Mouse (Mus musculus): ENCODE data around the gene Ntn3. TPM values are rescaled to one million over a fixed set of nuclear protein-coding genes. Genes with fewer than 3 reads are reported as not detected.

Gene Ntn3
- polyA plus RNA-seq, 1 experiment, result 1.3 TPM

DNA sequence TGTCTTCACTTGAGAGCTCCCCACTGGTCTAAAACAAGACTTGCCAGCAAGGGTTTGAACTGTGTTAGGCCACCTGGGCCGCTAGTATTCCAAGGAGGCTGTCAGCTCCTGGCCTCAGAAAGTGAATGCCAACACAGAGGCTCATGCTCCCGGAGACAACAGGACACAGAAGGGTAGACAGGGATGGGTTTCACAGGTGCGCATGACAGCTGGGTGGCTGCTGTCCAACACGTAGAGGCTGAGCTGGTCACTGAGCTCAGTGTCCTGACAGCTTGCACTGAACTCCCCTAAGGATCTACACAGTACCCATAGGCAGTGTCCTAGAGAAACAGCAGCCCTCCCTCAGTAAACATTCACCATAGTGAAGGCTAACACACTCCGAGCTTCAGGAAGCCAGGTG lies 14.2 kb upstream of the Ntn3 start:
- no peaks in the 10 kb centered on the region for H3K27me3 ChIP-seq (ENCODE audit: control insufficient read depth, insufficient read depth, low read length)
- 89% methylated on average over 5 of the region's 5 CpGs for WGBS
- H3K36me3 ChIP-seq (ENCODE audit: control insufficient read depth, insufficient read depth, low read length), result peaks cover 13% of the 10 kb centered on the region
- peaks cover 12% of the 10 kb centered on the region for H3K4me1 ChIP-seq (ENCODE audit: control insufficient read depth, insufficient read depth, insufficient read length, low read length)
- no peak overlapping the region for H3K27ac ChIP-seq (ENCODE audit: insufficient read depth, low read depth, low read length)
- H3K4me3 ChIP-seq (ENCODE audit: low read depth, low read length), result no peak overlapping the region
- TF ChIP-seq POLR2A (IDR thresholded peaks at IDR 0.05; ENCODE audit: low read depth, low read length) (no peak), CTCF (IDR thresholded peaks at IDR 0.05; ENCODE audit: extremely low read depth, insufficient read length, insufficient replicate concordance, low read depth, low read length) (no peak)

DNA sequence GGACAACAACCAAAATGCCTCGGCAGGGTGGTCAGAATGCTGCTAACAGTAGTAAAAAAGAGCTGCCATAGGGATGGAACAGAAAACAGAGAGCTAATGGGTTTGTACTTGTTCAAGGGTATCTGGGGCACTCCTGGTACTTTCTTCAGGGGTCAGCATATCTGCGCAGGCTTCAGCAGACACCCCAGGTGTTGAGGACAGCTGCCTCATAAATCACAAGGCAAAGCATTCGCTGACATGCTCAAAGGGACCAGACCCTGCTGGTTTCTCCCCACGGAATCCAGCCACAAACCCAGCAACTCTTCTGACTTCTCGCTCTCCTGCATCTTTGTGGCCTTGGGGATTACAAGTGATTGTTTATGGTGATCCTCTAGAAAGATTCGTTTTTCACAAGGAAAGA lies 13.3 kb upstream of the Ntn3 start:
- H3K27ac ChIP-seq (ENCODE audit: insufficient read depth, low read depth, low read length), result no peak overlapping the region
- no peak overlapping the region for H3K4me3 ChIP-seq (ENCODE audit: low read depth, low read length)
- WGBS, result 86% methylated on average over 6 of the region's 6 CpGs
- H3K27me3 ChIP-seq (ENCODE audit: control insufficient read depth, insufficient read depth, low read length), result no peaks in the 10 kb centered on the region
- TF ChIP-seq CTCF (IDR thresholded peaks at IDR 0.05; ENCODE audit: extremely low read depth, insufficient read length, insufficient replicate concordance, low read depth, low read length), result no peak
- TF ChIP-seq POLR2A (IDR thresholded peaks at IDR 0.05; ENCODE audit: low read depth, low read length), result no peak
- peaks cover 13% of the 10 kb centered on the region for H3K36me3 ChIP-seq (ENCODE audit: control insufficient read depth, insufficient read depth, low read length)
- H3K4me1 ChIP-seq (ENCODE audit: control insufficient read depth, insufficient read depth, insufficient read length, low read length), result peaks cover 12% of the 10 kb centered on the region

- H3K4me3 ChIP-seq (ENCODE audit: low read depth, low read length), result peak within 1 kb of the TSS; percentile 82
- TF ChIP-seq CTCF (IDR thresholded peaks at IDR 0.05; ENCODE audit: extremely low read depth, insufficient read length, insufficient replicate concordance, low read depth, low read length) (no peak), POLR2A (IDR thresholded peaks at IDR 0.05; ENCODE audit: low read depth, low read length) (peak; percentile 29; the same call in 1 of the 2 replicates)
- H3K4me1 ChIP-seq (ENCODE audit: control insufficient read depth, insufficient read depth, insufficient read length, low read length), result peaks cover 12% of the 10 kb centered on the region
- H3K27ac ChIP-seq (ENCODE audit: insufficient read depth, low read depth, low read length), result peak within 1 kb of the TSS; percentile 30; the same call in 1 of the 2 replicates
- H3K36me3 ChIP-seq (ENCODE audit: control insufficient read depth, insufficient read depth, low read length), result peaks cover 5% of the 10 kb centered on the region
- WGBS, result 2% methylated on average over 41 of the region's 41 CpGs
- H3K27me3 ChIP-seq (ENCODE audit: control insufficient read depth, insufficient read depth, low read length), result no peaks in the 10 kb centered on the region
These were observed 11.4 kb upstream of the Ntn3 start, which contains the start of gene Tedc2 for GRCm38 (mm10) chr17:24220435-24221411. Gene Tedc2 (minus strand): TSS chr17:24220851.

- no peak for TF ChIP-seq POLR2A (IDR thresholded peaks at IDR 0.05; ENCODE audit: low read depth, low read length)
- no peak for TF ChIP-seq CTCF (IDR thresholded peaks at IDR 0.05; ENCODE audit: extremely low read depth, insufficient read length, insufficient replicate concordance, low read depth, low read length)
- no peak overlapping the region for H3K27ac ChIP-seq (ENCODE audit: insufficient read depth, low read depth, low read length)
- H3K27me3 ChIP-seq (ENCODE audit: control insufficient read depth, insufficient read depth, low read length), result no peaks in the 10 kb centered on the region
- H3K4me1 ChIP-seq (ENCODE audit: control insufficient read depth, insufficient read depth, insufficient read length, low read length), result peaks cover 18% of the 10 kb centered on the region
- WGBS, result 85% methylated on average over 4 of the region's 4 CpGs
- no peak overlapping the region for H3K4me3 ChIP-seq (ENCODE audit: low read depth, low read length)
- H3K36me3 ChIP-seq (ENCODE audit: control insufficient read depth, insufficient read depth, low read length), result peaks cover 7% of the 10 kb centered on the region
These were observed 7.5 kb upstream of the Ntn3 start for GRCm38 (mm10) chr17:24216836-24217235.

GRCm38 (mm10) chr17:24213186-24213585 lies 3.9 kb upstream of the Ntn3 start:
- no peak for TF ChIP-seq POLR2A (IDR thresholded peaks at IDR 0.05; ENCODE audit: low read depth, low read length)
- TF ChIP-seq CTCF (IDR thresholded peaks at IDR 0.05; ENCODE audit: extremely low read depth, insufficient read length, insufficient replicate concordance, low read depth, low read length), result no peak
- peak overlapping the region; percentile 23; the same call in 1 of the 2 replicates for H3K27ac ChIP-seq (ENCODE audit: insufficient read depth, low read depth, low read length)
- no peak overlapping the region for H3K4me3 ChIP-seq (ENCODE audit: low read depth, low read length)
- H3K27me3 ChIP-seq (ENCODE audit: control insufficient read depth, insufficient read depth, low read length), result peaks cover 15% of the 10 kb centered on the region
- H3K4me1 ChIP-seq (ENCODE audit: control insufficient read depth, insufficient read depth, insufficient read length, low read length), result peaks cover 23% of the 10 kb centered on the region
- 61% methylated on average over 6 of the region's 6 CpGs for WGBS
- peaks cover 7% of the 10 kb centered on the region for H3K36me3 ChIP-seq (ENCODE audit: control insufficient read depth, insufficient read depth, low read length)

DNA sequence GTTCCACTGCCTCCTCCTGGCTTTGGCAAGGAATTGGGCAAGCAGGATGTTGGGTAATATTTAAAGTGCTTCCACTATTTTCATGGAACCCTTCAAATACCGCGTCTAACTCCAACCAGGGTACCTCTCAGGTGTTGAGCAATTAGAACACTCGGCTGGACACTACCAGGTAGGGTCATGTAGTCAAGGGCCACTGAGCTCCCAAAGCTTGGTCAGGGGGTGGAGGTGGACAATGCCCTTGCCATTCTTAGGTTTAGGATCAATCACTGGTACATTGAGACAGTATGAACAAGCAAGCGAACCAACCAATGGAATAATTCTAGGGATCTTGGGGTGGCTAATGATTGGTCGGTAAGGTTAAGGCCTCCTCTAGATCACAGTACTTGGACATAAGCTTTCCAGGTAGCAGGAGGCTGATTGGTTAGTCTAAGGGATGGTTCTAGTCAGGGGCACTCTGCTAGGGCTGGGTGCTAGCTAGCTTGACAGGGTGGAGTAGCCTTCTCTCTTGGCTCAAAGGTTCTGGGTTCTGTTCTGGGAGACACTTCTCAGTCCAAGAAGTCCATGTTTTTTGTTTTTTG lies 3.2 kb upstream of the Ntn3 start:
- Histone ChIP-seq H3K4me3 (ENCODE audit: low read depth, low read length) (no peak overlapping the region), H3K36me3 (ENCODE audit: control insufficient read depth, insufficient read depth, low read length) (peaks cover 7% of the 10 kb centered on the region), H3K27me3 (ENCODE audit: control insufficient read depth, insufficient read depth, low read length) (peaks cover 15% of the 10 kb centered on the region), H3K27ac (ENCODE audit: insufficient read depth, low read depth, low read length) (0 out of 2 replicates have a peak overlapping the region, but pooled peaks have one; percentile 23), H3K4me1 (ENCODE audit: control insufficient read depth, insufficient read depth, insufficient read length, low read length) (peaks cover 23% of the 10 kb centered on the region)
- 56% methylated on average over 5 of the region's 5 CpGs for WGBS
- TF ChIP-seq CTCF (IDR thresholded peaks at IDR 0.05; ENCODE audit: extremely low read depth, insufficient read length, insufficient replicate concordance, low read depth, low read length), result no peak
- no peak for TF ChIP-seq POLR2A (IDR thresholded peaks at IDR 0.05; ENCODE audit: low read depth, low read length)

All from small intestine, adult 2 months (tissue).